Mouse (Mus musculus): ENCODE measurements around the gene Spata19.

The Spata19 gene

DNA sequence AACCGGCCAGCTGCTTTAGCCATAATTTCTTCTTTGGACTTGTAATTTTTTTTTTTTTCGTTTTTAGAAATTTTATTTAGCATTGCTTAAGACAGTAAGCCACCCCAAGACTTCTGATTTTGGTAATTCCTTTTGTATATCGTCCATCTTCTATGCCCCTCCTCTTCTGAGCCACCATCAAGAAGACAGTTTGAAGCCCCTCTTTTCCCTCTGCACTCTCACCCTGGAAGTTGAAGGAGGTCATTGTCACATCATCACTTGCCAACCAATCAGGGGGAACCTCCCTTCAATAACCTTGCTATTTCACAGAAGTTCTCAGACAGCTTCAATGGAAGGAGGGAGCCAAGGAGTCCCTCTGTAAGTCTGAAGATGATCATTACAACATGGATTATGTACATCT lies at the start of gene Spata19:
Gene Spata19 (plus strand): TSS at position 301 of the 400 bp plus-strand sequence.
- DNase-seq (ENCODE audit: low spot score), result no peak

- DNase-seq (ENCODE audit: low spot score), result no peak
Observed at GRCm38 (mm10) chr9:27353082-27353481, 43.5 kb upstream of the Spata19 start.

- no peak for DNase-seq (ENCODE audit: low spot score)
Observed at GRCm38 (mm10) chr9:27357893-27358292, 38.7 kb upstream of the Spata19 start.

- DNase-seq (ENCODE audit: low spot score), result no peak
Observed at GRCm38 (mm10) chr9:27367231-27367630, 29.4 kb upstream of the Spata19 start.

DNA sequence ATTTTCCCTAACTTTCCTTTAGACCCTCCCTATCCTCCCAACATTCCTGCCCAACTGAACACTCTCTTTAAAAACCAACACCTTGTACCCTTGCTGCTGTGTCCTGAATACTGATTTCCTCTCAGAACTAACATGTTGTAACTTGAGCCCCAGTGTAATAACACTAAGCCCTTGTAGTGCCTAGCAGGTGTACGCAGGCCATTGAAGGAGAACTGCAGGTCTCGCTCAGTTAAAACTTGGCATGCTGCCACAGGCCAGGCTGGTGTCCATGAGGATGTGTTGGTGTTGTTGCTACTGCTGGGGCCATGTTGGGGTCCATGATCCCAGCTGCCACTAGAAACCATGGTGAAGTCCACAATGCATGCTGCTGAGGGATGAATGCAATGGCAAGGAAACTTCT lies 27.5 kb upstream of the Spata19 start:
- no peak for DNase-seq (ENCODE audit: low spot score)

DNA sequence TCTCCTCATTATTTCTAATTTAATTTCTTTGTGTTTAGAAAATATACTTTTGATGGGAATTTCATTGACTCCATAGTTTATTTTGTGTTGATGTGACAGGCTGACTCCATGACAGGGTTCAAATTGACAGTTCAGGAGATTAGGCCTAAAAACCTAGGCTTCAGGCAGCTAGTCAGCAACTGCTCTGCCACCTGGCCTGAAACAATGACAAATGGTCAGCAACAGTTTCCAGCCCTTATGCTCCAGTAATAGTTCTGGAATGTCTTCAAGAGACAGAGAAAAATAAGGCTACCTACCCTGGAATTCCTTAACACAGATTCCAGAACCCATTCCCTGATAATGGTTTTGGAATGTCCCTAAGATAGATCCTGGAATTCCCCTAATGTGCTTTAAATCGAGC lies 20.9 kb upstream of the Spata19 start:
- no peak for DNase-seq (ENCODE audit: low spot score)

DNA sequence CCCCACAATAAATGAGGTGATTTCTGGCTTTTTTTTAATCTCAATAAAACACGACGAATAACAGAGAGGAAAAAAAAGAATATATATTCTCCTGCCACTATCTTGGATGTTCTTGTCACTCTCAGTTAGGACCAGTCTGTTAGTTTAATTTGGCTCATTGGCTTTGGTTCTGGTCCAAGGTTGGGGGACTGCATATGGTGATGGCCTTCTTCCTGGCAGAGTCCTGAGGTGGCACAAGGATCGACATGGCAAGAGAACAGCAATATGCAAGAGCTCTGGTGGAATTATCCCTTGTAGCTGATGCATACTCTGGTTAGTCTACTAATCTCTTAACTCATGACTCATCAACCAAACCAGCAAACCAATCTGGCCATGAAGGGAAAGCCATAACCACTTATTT lies 9.6 kb upstream of the Spata19 start:
- DNase-seq (ENCODE audit: low spot score), result no peak

- DNase-seq (ENCODE audit: low spot score), result no peak
Observed at GRCm38 (mm10) chr9:27401169-27401568, 4.6 kb downstream of the Spata19 start.

DNA sequence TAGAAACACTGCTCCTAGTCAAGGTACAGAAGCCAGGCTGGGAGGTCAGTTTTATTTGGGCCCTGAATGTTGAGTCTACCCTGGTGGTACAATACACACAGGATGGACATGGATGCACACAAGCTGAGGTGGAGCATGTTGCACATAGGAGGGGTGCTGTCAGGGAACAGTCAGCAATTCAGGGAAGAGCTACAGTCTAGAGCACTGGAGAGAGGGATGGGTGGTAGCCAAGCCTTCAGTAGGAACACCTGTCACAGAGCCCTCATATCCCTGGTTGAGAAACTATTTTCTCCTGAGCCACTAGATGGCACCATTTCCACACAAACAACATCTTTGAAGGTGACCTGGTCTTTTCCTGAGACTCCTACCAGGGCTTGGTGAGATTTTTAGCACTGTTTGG lies 13.1 kb downstream of the Spata19 start:
- DNase-seq (ENCODE audit: low spot score), result no peak

DNA sequence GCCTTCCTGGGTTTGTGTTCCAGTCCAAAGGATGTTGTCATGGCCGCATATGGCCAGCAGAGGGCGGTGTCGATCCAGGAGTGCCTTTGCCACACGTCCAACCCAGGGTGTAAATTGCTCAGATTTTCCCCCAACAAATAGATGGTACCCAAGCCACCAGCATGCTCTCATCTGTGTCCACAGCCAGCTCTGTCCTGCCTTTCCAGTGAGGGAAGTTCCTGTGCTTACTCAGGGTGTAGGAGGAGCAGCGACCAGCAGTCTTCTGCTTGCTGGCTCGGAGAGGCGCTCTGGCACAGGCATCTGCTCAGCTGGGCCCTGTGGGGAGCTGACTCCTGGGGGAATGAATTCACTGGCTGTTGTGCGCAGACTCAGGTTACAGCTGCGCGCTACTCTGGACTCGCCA lies 17.5 kb downstream of the Spata19 start:
- peak; percentile 50 for DNase-seq (ENCODE audit: low spot score)

DNA sequence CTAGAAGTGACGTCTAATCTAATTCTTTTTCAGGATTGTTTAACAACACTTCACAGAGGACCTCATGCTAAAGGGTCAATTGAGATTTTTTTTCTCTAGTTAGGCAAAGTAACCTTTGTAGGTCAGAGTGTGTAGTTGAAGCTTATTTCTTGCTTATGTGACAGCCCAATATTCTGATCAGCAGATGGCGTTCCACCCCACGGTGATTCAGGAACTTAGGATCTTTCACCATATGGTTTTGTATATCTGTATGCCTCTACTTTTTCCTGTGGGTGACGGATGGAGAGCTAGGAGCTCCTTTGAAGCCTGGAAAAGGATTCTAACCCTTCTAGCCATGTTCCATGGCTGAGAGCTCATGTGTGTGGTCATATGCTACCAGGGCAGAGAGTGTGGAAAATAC lies 27.9 kb downstream of the Spata19 start:
- no peak for DNase-seq (ENCODE audit: low spot score)

DNA sequence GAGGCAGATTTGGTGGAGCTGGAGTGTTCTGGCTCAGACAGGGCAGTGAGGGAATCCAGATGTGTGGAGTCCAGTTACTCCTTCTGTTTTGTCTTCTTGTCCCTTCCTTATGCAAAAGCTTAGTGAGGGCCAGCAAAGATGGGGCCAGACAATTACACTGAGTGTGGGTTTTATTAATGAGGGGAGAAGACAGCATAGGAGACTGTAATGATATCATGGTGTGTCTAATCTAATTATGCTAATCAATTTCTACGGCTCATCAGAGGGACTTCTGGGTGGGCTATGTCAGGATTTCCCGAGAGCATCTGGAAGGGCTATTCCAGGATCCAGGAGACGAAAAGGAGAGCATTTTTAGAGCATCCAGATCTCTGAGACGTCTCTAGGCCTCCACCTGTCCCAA lies 32.0 kb downstream of the Spata19 start:
- DNase-seq (ENCODE audit: low spot score), result no peak

- DNase-seq (ENCODE audit: low spot score), result no peak
Observed at GRCm38 (mm10) chr9:27433301-27433700, 36.7 kb downstream of the Spata19 start.

DNA sequence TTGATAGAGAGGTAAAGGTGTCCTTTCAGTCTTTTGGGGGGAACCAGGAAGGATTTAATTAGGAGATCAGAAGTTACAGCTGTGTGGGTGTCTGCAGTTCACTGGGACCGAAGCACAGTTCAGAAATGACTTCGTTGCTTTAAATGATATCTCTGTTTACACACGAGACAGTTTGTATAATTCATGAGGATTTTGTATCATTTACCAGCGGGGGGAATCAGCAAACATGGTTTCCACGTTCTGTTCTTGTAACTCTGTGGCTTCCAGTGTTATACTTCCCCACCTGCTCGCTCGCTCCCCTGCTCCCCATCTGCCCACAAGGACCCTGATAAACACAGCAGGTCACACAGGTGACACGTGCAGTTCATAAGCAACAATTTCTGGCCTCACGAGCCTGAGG lies 39.3 kb downstream of the Spata19 start:
- no peak for DNase-seq (ENCODE audit: low spot score)

- no peak for DNase-seq (ENCODE audit: low spot score)
Observed at GRCm38 (mm10) chr9:27437391-27438061, 40.9 kb downstream of the Spata19 start.

GRCm38 (mm10) chr9:27449780-27450422 lies 53.3 kb downstream of the Spata19 start:
- DNase-seq (ENCODE audit: low spot score), result no peak
